Comparison of ENCODE assay signal across 8 mouse cellular contexts in genomic region chr5:37822791-37823720, GRCm38 (mm10). TPM values are rescaled to one million over a fixed set of nuclear protein-coding genes. Genes with fewer than 3 reads are reported as not detected.
DNase-seq lines count a peak whose midpoint lies in the region; ATAC-seq lines count a peak whose summit lies in the region.

No protein-coding gene starts in this region.

- H3K4me3 ChIP-seq in brown adipose tissue, adult 24 weeks (ENCODE audit: insufficient read depth, low read depth, low read length) = peak overlapping the region; percentile 87
- H3K4me3 ChIP-seq in heart, embryonic 10.5 days = peak overlapping the region; percentile 80
- peak overlapping the region; percentile 74 for H3K4me3 ChIP-seq in limb, embryonic 11.5 days (ENCODE audit: low read depth, low read length)
- H3K4me3 ChIP-seq in neural tube, embryonic 12.5 days = peak overlapping the region; percentile 47

- H3K9ac ChIP-seq in limb, embryonic 11.5 days (ENCODE audit: low read length) = peak overlapping the region; percentile 90
- H3K9ac ChIP-seq in neural tube, embryonic 12.5 days = peak overlapping the region; percentile 63

- peak; percentile 20 to 22 for DNase-seq in adrenal gland, postnatal 36 days
- no peak for DNase-seq in adrenal gland, postnatal 14 days
- DNase-seq in heart, embryonic 10.5 days (ENCODE audit: low spot score) = no peak
- peak; percentile 69 for DNase-seq in limb, embryonic 11.5 days (ENCODE audit: low spot score)
- DNase-seq in ovary, postnatal 14 days (ENCODE audit: low spot score) = no peak

- H3K4me1 ChIP-seq in brown adipose tissue, adult 24 weeks (ENCODE audit: control insufficient read depth, insufficient read depth, insufficient read length, low read length) = peaks cover 3% of the 10 kb centered on the region; the same call in 1 of the 2 replicates
- H3K4me1 ChIP-seq in heart, embryonic 10.5 days = peaks cover 49% of the 10 kb centered on the region
- peaks cover 38% of the 10 kb centered on the region for H3K4me1 ChIP-seq in limb, embryonic 11.5 days (ENCODE audit: control insufficient read depth, insufficient read depth, low read length)
- peaks cover 56% of the 10 kb centered on the region for H3K4me1 ChIP-seq in neural tube, embryonic 12.5 days

- under 1% methylated on average over 42 of the region's 42 CpGs for WGBS in heart, embryonic 10.5 days
- WGBS in limb, embryonic 11.5 days = under 1% methylated on average over 42 of the region's 42 CpGs
- WGBS in neural tube, embryonic 12.5 days = under 1% methylated on average over 42 of the region's 42 CpGs

- H3K27ac ChIP-seq in brown adipose tissue, adult 24 weeks (replicated peaks; ENCODE audit: low read depth, low read length) = peak overlapping the region; percentile 72
- H3K27ac ChIP-seq in heart, embryonic 10.5 days = peak overlapping the region; percentile 85
- peak overlapping the region; percentile 79 for H3K27ac ChIP-seq in limb, embryonic 11.5 days (replicated peaks; ENCODE audit: low read depth, low read length)
- H3K27ac ChIP-seq in neural tube, embryonic 12.5 days = no peak overlapping the region

- peaks cover 98% of the 10 kb centered on the region for H3K27me3 ChIP-seq in heart, embryonic 10.5 days (ENCODE audit: insufficient read depth, poor library complexity, severe bottlenecking)
- H3K27me3 ChIP-seq in limb, embryonic 11.5 days (ENCODE audit: control insufficient read depth, insufficient read depth, low read length) = peaks cover 35% of the 10 kb centered on the region
- peaks cover 87% of the 10 kb centered on the region for H3K27me3 ChIP-seq in neural tube, embryonic 12.5 days (replicated peaks)

- H3K4me2 ChIP-seq in limb, embryonic 11.5 days (ENCODE audit: low read depth, severe bottlenecking) = peak overlapping the region; percentile 95
- H3K4me2 ChIP-seq in neural tube, embryonic 12.5 days (replicated peaks) = peak overlapping the region; percentile 89

- ATAC-seq in limb, embryonic 11.5 days (ENCODE audit: insufficient number of reproducible peaks, low FRiP score, low TSS enrichment, low read depth) = no peak
- no peak for ATAC-seq in neural tube, embryonic 12.5 days (ENCODE audit: low FRiP score, low read depth)
- no peak for ATAC-seq in erythroid progenitor cell, adult 5-6 weeks (replicated peaks; ENCODE audit: low FRiP score, poor library complexity, severe bottlenecking)

- no peaks in the 10 kb centered on the region for H3K36me3 ChIP-seq in heart, embryonic 10.5 days
- no peaks in the 10 kb centered on the region for H3K36me3 ChIP-seq in limb, embryonic 11.5 days (ENCODE audit: control insufficient read depth, insufficient read depth, low read length)
- no peaks in the 10 kb centered on the region for H3K36me3 ChIP-seq in neural tube, embryonic 12.5 days

- no peaks in the 10 kb centered on the region for H3K9me3 ChIP-seq in heart, embryonic 10.5 days
- H3K9me3 ChIP-seq in limb, embryonic 11.5 days (ENCODE audit: control insufficient read depth, low read length) = no peaks in the 10 kb centered on the region
- H3K9me3 ChIP-seq in neural tube, embryonic 12.5 days = no peaks in the 10 kb centered on the region

RNA-seq across cellular contexts. Expression of gene Msx1, which starts 1.3 kb away (rescaled TPM):
- 1 to 10 TPM; 1.2 to 3.0 TPM for total RNA-seq in adrenal gland, postnatal 36 days (2021)
- total RNA-seq in adrenal gland, postnatal 14 days (2021) = 1.9 and 2.1 TPM in 2 replicates
- polyA plus RNA-seq in brown adipose tissue, adult 24 weeks (2012; ENCODE audit: insufficient read depth, insufficient read length, missing spikeins) = 1.8 and 2.9 TPM in 2 replicates
- polyA plus RNA-seq in heart, embryonic 10.5 days (2016; fragmentation: Nextera tagmentation; extraction: Ambion mirVana) = 36.6 and 65.2 TPM in 2 replicates
- 218 and 235 TPM in 2 replicates for polyA plus RNA-seq in limb, embryonic 11.5 days (2014; fragmentation: Nextera tagmentation; extraction: Ambion mirVana)
- polyA plus RNA-seq in neural tube, embryonic 12.5 days (2016; fragmentation: Nextera tagmentation; extraction: Ambion mirVana) = 38.8 and 50.5 TPM in 2 replicates
- not detected in 2 replicates for total RNA-seq in erythroid progenitor cell, adult 5-6 weeks (2015; ENCODE audit: low replicate concordance)
- total RNA-seq in erythroid progenitor cell, adult 5-6 weeks (2017; ENCODE audit: low replicate concordance) = not detected in 2 replicates

Comparison
In these comparisons a context has a peak if more than half of its experiments do, and no peak if none do; other contexts are left out.
1. DNase-seq: peak in adrenal gland, postnatal 36 days (2 of 2) and limb, embryonic 11.5 days (single experiment); none in adrenal gland, postnatal 14 days (single experiment), heart, embryonic 10.5 days (single experiment) and ovary, postnatal 14 days (single experiment).
2. Peak in every context shown above with its lines, with median percentiles within 50 percentile points of each other: H3K4me3 ChIP-seq.